Mouse (Mus musculus) thymus, adult 2 months (tissue): ENCODE measurements around the gene Cplx3.

ENCODE experiments used
- CTCF ChIP-seq: fragments of 200-500 bp; IDR thresholded peaks from 2 replicates; pipeline ENCODE4 v1.5.1; 2012; ENCODE audit warnings: mild to moderate bottlenecking, control low read depth, low read length, moderate library complexity, borderline replicate concordance; ENCODE audit not compliant: control insufficient read depth, poor library complexity, insufficient read depth; ENCODE audit errors: extremely low read depth
- POLR2A ChIP-seq: fragments of 200-500 bp; IDR thresholded peaks from 2 replicates; pipeline ENCODE4 v1.6.1; 2012; ENCODE audit warnings: mild to moderate bottlenecking, low read length, control low read depth, moderate library complexity; ENCODE audit not compliant: control insufficient read depth, poor library complexity, insufficient read depth; ENCODE audit errors: extremely low read depth

DNA sequence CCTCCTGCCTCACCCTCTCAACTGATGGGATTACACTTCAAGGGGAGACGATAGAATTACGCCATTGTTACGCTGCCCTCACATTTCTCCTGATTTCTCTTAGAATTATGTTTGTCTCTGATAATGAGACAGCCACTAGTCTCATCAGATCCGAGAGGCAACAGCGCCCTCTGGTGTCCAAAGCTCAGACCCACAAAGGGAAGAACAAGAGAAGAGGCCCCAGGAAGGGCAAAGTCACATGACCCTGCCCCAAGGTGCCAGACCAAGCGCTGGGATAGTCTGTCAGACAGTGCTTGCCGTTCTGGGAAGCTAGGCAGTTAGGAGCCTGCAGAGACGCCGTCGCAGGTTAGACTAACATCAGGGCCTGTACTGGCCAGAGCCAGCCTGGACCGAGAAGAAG is 49.7 kb upstream of the Cplx3 start:
- TF ChIP-seq CTCF (peak; percentile 62; the same call in 1 of the 2 replicates), POLR2A (no peak)
